Mouse (Mus musculus): Measurements from ENCODE around the gene Frmd4b.
A peak's percentile ranks its signal among the peaks of the same experiment; 100 is the strongest.

Frmd4b gene

GRCm38 (mm10) chr6:97252086-97252485 is 365.3 kb downstream of the Frmd4b start:
- DNase-seq (ENCODE audit: low spot score), result no peak

- DNase-seq (ENCODE audit: low spot score), result peak; percentile 38
Measured at GRCm38 (mm10) chr6:97250966-97251365, 366.4 kb downstream of the Frmd4b start.

- no peak for DNase-seq (ENCODE audit: low spot score)
Measured at GRCm38 (mm10) chr6:97245200-97245599, 372.1 kb downstream of the Frmd4b start.

- DNase-seq (ENCODE audit: low spot score), result no peak
Measured at GRCm38 (mm10) chr6:97242522-97242921, 374.8 kb downstream of the Frmd4b start.

- no peak for DNase-seq (ENCODE audit: low spot score)
Measured at GRCm38 (mm10) chr6:97240092-97240491, 377.2 kb downstream of the Frmd4b start.

GRCm38 (mm10) chr6:97239360-97239759 is 378.0 kb downstream of the Frmd4b start:
- DNase-seq (ENCODE audit: low spot score), result no peak

Measured in urinary bladder, postnatal 25 days (tissue).